Mouse (Mus musculus) megakaryocyte, embryonic 14.5 days (primary cell): ENCODE data around the gene 6430571L13Rik.

Experiments used
- FLI1 ChIP-seq: IDR thresholded peaks from 2 replicates; pipeline ENCODE4 v1.6.1; 2012; ENCODE audit warnings: low read length, inconsistent platforms, mixed read lengths
- GATA1 ChIP-seq: IDR thresholded peaks from 3 replicates; pipeline ENCODE4 v1.6.1; 2012; ENCODE audit warnings: mixed read lengths, low read length, inconsistent platforms, borderline replicate concordance

DNA sequence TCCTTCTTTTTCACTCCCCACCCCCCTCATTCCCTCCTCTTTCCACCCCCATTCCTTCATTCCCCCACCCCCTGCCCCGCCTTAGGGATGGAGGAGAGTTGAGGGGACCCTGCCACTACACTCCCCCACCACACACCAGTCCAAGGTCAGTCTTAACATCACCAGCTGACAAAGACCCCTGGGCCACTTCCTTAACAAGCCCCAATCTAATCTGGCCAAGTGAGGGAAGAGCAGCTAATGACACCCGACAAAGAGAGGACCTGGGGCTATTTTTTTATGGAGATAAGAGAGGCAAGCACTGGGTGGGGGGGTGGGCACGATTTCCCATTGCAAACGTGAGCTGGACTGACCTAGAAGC is 29.7 kb downstream of the 6430571L13Rik start:
- TF ChIP-seq GATA1 (no peak), FLI1 (no peak)
